Mouse (Mus musculus) layer of hippocampus, adult 18-20 months (tissue): ENCODE measurements around the gene Olfr1052. TPM values are rescaled to one million over a fixed set of nuclear protein-coding genes. Genes with fewer than 3 reads are reported as not detected.
"Not testable (repeated sequence)": the region's sequence is repeated elsewhere in the genome, so short reads cannot be mapped to it uniquely, and the experiment has no call there.

Experiments
- DNase-seq, 2 experiments: peaks; one replicate each; pipeline ENCODE4 v3.0.0; 2022; ENCODE audit warnings: low spot score in 2 of 2
- long read RNA-seq: library from polyadenylated mRNA; stranded (forward); transcript quantifications from one replicate; pipeline ENCODE4 v2.0.0, GENCODE M21; 2021
- total RNA-seq, 2 experiments: library from RNA; stranded (reverse); gene quantifications; 2 replicates each; pipeline ENCODE4 v1.2.3; 2021

The Olfr1052 gene
- total RNA-seq, result not detected
- long read RNA-seq, result 0 reads

- no peak for DNase-seq
Observed at GRCm38 (mm10) chr2:86292155-86292554, at the start of gene Olfr1052. Olfr1052 (plus strand) TSS chr2:86292455.

GRCm38 (mm10) chr2:86258228-86258627 is 34.0 kb upstream of the Olfr1052 start, which contains the start of gene Olfr1049:
Olfr1049 (minus strand) TSS chr2:86258328.
- not testable (repeated sequence) for DNase-seq

GRCm38 (mm10) chr2:86278988-86279387 is 13.3 kb upstream of the Olfr1052 start, which contains the start of gene Olfr1051:
Olfr1051 (minus strand) TSS chr2:86279088.
- not testable (repeated sequence) for DNase-seq

- no peak for DNase-seq
Observed at GRCm38 (mm10) chr2:86315184-86315583, 22.9 kb downstream of the Olfr1052 start, which contains the start of gene Olfr1053. Olfr1053 (minus strand) TSS chr2:86315284.

GRCm38 (mm10) chr2:86335333-86335732 is 43.1 kb downstream of the Olfr1052 start, which contains the start of gene Olfr1054:
Olfr1054 (minus strand) TSS chr2:86335433.
- no peak for DNase-seq

Other genes with a start within 250 kb of the Olfr1052 start
- gene Olfr1034, start 246.6 kb upstream of the Olfr1052 start, total RNA-seq, result not detected
- gene Olfr1036, start 218.5 kb upstream of the Olfr1052 start, total RNA-seq, result not detected
- gene Olfr1037, start 205.1 kb upstream of the Olfr1052 start, total RNA-seq, result not detected
- not detected for gene Olfr1039, start 156.5 kb upstream of the Olfr1052 start, total RNA-seq
- not detected for gene Olfr1040, start 145.7 kb upstream of the Olfr1052 start, total RNA-seq
- not detected for gene Olfr1042, start 130.6 kb upstream of the Olfr1052 start, total RNA-seq
- gene Olfr1043, start 124.9 kb upstream of the Olfr1052 start, total RNA-seq, result not detected
- gene Olfr1044, start 114.6 kb upstream of the Olfr1052 start, total RNA-seq, result not detected
- gene Olfr52, start 106.8 kb upstream of the Olfr1052 start, total RNA-seq, result not detected
- gene Olfr1045, start 89.4 kb upstream of the Olfr1052 start, total RNA-seq, result not detected
- gene Olfr1046, start 73.1 kb upstream of the Olfr1052 start, total RNA-seq, result not detected
- gene Olfr1047, start 61.1 kb upstream of the Olfr1052 start, total RNA-seq, result not detected
- not detected for gene Olfr1048, start 52.2 kb upstream of the Olfr1052 start, total RNA-seq
- not detected for gene Olfr1049, start 34.1 kb upstream of the Olfr1052 start, total RNA-seq
- not detected for gene Olfr1051, start 13.4 kb upstream of the Olfr1052 start, total RNA-seq
- gene Olfr1053, start 22.8 kb downstream of the Olfr1052 start, total RNA-seq, result not detected
- not detected for gene Olfr1054, start 43.0 kb downstream of the Olfr1052 start, total RNA-seq
- not detected for gene Olfr1055, start 57.8 kb downstream of the Olfr1052 start, total RNA-seq
- gene Olfr1056, start 70.0 kb downstream of the Olfr1052 start, total RNA-seq, result not detected
- gene Olfr1057, start 85.9 kb downstream of the Olfr1052 start, total RNA-seq, result not detected
- gene Olfr1058, start 96.1 kb downstream of the Olfr1052 start, total RNA-seq, result not detected
- gene Olfr1061, start 121.6 kb downstream of the Olfr1052 start, total RNA-seq, result not detected
- not detected for gene Olfr1062, start 134.3 kb downstream of the Olfr1052 start, total RNA-seq
- not detected for gene Olfr1065, start 158.1 kb downstream of the Olfr1052 start, total RNA-seq
- gene Olfr1066, start 163.8 kb downstream of the Olfr1052 start, total RNA-seq, result not detected
- gene Olfr228, start 194.9 kb downstream of the Olfr1052 start, total RNA-seq, result not detected
- gene Olfr1076, start 216.0 kb downstream of the Olfr1052 start, total RNA-seq, result not detected